Mouse (Mus musculus): Measurements from ENCODE around the gene Sys1.

The Sys1 gene

DNA sequence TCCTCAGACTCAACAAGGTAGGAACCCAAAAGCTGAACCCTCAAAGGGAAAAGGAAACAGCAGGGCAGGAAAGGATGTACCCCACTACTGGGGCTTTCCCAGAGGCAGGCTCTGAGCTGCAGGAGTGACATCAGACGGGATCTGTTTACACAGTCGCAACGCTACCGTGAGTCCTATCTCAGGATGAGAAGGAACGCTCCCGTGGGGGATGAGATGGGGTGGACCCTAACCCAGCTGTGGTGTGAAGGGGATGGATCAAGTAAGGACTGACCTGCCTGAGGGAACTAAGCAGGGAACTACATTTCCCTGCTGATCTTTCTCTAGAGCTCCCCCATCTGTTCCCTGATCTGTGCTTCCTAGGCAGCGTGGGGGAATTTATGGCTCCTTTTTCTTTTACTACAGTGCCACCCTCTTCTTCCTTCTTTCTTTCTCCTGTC lies at the start of gene Sys1:
Gene Sys1, plus strand, starts transcription at position 101 of the 437 bp plus-strand sequence.
- no peak for DNase-seq

DNA sequence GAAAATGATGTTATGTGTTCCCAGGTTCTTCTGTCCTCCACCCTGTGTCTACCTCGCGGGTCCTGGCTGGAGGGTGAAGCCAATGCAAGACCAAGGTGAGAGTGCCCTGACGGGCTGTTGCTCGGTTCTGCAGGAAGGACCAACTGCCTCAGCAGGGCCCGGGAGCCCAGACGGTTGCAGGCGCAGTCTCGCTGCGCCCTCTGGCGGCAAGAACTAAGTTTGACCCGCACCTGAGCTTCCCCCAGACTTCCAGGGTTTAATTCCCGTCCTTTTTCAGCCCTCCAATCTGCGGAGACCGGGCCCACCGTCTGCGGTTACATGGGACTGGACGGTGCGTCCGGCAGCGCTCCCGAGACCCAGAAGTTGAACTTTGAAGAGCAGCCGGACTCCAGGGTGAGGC lies 49.1 kb upstream of the Sys1 start:
- DNase-seq: peak; percentile 81 to 82

DNA sequence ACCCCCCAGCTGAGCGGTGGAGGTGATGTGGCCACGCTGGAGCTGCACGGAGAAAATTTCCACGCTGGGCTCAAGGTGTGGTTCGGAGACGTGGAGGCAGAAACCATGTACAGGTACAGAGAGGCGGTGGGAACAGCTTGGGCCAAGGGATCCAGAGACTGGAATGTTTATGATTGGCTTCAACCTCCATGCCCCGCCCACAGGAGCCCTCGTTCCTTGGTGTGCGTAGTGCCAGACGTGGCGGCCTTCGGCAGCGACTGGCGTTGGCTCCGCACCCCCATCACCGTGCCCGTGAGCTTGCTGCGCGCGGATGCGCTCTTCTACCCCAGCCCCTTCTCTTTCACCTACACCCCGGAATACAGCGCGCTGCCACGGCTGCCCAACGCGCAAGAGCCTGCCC lies 42.6 kb upstream of the Sys1 start:
- peak in 1 of 2 experiments; percentile 52 for DNase-seq

DNA sequence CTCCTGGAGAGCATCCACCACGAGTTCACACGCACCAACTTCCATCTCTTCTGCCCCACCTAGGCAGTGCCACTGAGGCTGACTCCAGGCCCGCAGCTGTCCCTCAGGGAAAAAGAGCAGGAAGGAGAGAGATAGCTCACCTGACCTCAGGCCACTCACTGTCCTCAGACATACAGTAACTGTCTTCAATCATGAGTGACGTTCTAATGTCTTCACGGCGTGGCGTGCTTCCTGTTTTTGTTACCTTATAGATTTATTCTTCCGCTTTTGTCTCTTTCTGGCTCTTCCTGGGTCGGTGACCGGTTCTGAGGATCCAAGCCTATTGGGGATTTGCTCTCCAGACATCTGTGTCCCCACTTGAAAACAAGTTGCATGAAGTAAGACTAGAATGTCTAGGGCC lies 42.2 kb upstream of the Sys1 start:
- no peak for DNase-seq

DNA sequence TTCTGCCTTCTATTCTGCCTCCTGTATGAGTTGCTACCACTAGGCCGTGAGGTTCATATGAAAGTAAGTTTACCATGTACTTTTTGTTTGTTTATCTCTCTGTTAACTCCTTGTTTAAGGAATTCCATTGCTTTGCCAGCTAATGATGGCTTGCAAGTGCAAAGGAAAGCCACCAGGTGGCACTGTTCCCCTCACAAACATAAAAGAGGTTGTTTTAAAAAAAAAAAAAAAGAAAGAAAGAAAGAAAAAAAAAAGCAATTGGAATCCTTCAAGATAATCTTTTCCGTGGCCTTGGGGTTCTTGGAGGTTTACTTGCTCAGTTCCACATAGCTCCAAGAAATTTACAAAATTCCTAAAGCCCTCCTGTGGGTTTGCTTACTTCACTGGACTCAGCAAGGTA lies 39.6 kb upstream of the Sys1 start:
- DNase-seq: peak in 1 of 2 experiments; percentile 47

DNA sequence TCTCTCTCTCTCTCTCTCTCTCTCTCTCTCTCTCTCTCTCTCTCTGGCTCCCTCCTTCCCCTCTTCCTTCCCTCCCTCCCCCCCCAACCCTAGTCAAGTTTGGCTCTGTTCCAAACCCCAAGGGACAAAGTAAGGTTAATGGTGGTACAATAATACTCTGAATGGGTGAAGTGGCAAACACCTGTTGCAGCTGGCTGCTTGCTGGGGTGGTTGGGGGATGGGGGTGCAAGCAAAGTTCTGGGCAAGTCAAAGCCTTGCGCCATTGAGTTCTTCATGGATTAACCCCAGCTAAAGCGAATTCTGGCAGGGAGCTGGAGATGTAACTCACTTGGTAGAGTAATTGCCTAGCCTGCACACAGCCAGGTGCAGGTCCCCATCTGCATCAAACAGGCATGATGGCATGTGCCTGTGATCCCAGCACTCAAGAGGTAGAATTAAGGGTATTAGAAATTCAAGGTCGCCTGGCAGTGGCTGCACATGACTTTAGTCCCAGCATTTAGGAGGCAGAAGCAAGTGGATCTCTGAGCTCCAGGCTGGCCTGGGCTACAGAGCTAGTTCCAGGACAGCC lies 38.4 kb upstream of the Sys1 start:
- DNase-seq: no peak

DNA sequence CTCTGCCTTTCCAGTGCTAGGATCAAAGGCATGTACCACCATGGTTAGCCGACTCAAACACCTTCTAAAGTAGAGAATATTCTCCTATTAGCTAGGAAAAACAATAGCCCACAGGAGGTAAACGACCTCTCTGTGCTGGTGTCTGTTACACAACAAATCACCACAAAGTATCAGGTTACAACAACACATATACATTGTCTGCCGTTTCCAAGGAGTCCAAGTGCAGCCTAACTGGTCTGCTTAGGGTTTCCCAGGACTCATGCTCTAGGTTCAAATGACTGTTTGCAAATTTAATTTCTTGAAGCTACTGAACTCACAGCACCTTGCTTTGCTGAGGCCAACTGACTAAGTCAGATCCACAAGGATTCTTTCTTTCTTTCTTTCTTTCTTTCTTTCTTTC lies 37.3 kb upstream of the Sys1 start:
- DNase-seq: no peak

DNA sequence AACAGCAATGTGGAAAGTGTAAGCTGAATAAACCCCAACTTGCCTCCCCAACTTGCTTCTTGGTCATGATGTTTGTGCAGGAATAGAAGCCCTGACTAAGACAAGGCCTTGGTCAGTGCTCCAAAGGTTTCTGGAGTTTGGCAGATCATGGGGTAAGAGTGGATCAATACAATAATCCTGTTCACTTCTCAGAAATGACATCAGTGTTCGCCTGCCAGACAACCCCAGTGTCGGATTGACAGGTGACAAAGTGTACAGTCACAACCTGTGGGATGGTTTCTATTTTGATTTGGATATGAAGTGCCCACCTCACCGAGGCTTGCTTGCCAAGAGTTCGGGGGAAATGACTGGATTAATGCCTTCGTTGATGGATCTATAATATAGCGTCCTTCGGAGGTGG lies 35.5 kb upstream of the Sys1 start:
- DNase-seq: no peak

DNA sequence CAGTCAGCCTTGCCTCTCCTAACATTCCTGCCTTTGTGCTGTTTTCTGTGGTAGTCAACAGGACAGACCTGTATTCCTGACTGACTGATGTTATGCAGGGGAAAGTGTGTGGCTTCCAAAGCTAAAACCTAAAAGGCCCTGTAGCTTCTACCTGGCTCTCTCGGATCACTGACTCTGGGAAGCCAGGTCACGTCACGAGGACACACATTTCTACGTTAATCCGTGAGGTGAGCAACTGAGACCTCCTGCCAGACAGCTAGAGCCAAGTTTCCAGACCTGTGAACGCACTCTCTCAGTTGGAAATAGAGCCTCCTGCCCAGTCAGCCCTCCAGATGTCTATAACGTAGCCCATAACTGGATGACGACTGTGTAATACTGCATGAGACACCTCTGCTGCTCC lies 34.8 kb upstream of the Sys1 start:
- DNase-seq: no peak

DNA sequence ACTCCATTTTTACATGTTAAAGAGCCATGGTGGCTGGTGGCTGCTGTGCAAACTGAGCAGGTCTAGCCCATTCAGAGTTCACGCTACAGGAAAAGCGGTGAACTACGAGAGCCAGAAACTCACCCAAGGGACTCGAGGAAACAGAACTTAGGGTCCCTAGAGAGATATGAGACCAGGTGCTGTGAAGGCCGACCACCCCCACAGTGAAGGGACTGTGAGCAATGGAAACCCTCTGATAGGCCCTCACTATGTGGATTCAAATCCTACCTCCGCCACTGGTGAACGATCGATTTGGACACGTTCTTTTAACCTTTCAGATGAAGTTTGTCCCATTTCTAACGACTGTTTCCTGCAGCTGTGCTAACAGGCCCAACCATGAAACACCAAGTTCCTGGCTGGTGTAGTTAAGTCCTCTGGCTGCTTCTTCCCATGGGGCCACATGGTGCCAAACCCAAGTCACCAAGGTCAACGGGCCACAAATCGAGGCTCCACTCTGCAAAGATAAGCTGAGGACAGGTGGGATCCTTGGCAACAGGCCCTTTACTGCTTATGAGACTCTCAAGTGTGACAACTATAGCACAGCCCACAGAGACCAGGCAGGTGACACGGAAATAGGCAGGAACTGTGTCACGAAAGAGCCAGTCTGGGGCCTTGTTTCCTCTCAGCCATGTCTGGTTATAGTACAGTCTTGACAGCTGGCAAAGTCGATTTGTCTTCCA lies 33.9 kb upstream of the Sys1 start:
- DNase-seq: no peak

DNA sequence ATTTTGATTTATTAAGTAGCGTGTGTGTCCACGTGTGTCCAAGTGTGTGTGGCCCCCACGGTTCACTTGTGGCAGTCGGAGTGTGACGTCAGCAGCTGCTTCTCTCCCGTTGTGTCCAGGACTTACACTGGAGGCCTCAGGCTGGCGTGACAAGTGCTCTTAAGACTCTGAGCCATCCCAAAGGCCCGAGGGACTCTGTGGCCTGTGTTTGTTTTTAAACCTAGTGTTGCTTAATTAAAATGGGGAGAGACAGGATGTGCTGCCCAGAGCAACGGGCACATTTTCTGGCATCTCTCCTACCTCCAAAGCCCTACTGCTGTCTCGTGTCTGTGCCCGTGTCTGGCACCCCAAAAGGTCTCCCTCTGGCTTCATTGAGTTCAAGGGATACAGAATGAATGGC lies 33.3 kb upstream of the Sys1 start:
- no peak for DNase-seq

DNA sequence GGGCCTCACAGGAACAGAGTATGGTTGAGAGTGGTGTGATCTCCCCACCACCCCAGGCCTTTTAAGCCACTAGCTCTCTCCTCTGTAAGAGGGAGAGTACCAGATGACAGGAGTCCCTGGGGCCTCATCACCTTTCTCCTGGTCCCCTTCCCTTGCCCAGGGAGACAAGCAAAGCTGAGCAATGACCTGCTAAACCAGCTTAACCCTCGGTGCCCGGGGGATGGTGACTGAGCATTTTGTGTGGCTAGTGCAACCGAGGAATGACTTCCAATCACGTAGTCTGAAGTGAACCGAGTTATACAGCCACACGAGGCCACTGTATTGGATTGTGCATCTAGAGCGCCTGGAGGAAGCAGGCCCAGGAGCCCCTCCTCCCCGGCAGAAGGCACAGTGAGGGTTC lies 32.4 kb upstream of the Sys1 start:
- DNase-seq: no peak

DNA sequence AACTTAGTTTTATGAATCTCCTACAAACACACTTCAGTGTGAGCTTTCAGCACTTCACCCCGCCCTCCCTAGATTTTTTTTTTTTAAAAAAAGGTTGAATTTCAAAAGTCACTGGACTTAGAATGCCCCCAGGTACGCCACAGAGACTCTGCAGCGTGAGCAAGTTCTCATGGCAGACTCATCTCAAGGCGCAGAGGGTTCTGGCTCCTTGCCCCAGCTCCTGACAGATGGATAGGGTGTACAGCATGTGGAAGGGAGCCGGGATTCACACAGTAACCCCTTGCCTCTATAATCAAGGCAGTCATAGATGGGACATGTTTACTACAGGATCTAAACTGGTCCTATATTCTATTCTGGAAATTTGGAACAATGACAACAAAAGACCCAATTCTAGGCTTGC lies 31.4 kb upstream of the Sys1 start:
- DNase-seq: no peak

DNA sequence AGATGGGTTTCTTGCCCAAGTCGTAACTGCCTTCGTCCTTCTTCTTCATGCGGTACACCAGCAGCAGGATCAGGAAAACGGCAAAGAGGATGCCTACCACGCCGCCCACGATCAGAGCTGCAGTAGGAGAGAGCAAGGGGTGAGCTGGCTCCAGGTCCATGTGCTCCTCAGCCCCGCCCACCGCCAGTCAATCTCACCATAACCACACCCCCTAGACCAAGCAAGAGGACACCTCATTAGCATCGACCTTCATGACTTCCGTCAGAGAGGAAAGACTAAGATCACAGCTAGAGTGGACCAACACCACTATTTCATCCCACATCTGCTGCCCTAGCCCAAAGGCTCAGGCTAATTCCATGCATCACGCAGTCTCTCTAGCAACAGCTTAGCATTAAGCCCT lies 30.6 kb upstream of the Sys1 start:
- DNase-seq: no peak

DNA sequence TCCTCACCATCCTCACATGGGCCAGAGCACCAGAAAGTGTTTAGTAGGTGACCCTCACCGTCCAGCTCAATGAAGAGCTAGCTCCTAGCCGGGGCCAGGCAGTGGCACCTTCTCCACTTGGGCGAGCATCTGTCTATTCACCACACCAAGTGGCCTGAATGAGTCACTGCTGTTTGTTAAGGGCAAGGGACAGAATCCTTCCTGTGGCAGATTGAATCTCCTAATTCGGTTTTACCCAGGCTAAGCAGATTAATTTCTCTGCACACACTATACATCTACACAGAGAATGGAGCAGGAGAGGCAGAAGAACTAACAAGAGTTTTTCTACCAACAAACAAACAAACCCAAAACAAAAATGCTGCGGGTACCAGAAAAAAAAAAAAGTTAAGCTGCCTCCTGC lies 29.8 kb upstream of the Sys1 start:
- no peak for DNase-seq

DNA sequence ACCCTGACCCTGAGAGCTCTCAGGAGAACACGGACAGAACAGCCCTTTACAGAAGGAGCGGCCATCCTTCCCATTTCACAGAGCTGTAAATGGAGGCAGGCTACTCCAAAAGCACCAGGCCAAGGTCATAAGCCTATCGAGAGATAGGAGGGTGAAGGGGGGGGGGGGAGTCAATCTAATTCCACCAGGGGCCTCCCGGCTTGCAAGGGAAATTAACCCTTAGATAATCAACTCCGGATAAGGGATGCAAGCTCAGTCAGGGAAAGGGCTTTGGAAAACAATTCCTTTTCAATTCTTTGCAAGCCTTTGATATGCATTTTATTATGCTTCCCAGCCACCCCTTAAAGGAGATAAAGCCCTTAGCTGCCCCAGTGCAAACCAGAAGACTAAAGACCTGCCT lies 28.3 kb upstream of the Sys1 start:
- DNase-seq: no peak

DNA sequence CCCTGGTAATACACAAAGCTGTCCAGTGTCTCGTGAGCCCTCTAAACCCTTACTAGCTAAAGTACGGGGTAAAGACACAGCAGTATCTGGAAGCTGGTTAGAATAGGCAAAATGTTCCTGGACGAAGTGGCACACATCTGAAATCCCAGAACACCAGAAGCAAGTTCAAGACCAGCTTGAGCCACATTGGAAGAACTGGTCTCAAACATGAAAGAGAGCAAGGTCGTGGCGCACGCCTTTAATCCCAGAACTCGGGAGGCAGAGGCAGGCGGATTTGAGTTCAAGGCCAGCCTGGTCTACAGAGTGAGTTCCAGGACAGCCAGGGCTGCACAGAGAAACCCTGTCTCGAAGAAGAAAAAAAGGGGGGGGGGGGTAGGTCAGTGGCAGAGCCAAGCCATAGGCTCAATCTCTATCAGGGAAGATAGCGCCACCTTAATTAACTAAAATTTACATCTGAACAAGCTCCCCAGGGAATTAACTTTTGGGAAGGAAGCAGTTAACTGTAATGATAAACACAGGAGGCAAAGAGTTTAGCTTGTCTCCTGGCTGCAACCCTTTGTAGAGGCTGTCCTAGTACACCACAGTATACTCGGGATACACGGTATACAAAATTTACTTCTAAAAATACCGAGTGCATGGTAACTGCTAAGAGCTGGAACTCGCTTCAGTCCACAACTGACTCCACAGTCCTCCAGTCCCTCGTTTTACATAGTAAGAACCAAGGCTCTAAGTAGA lies 26.7 kb upstream of the Sys1 start:
- DNase-seq: no peak

DNA sequence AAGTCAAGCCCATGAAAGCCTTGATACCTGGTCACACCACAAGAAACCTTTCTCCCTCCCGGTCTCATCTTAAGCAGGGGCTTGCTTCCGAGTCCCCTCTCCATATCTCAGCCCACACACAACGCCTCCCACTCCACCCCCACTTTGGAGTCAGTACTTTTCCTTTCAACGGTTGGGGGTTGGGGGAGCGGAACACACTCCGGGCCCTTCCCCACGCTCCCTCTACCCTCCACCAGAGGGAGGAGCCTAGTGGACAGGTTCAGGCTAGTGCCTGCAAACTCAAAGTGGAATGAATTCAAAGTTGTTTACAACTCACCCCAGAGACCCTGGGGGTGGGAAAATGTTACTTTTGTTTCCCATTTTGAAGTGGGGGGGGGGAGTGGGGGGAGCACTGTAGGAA lies 26.1 kb upstream of the Sys1 start:
- no peak for DNase-seq

DNA sequence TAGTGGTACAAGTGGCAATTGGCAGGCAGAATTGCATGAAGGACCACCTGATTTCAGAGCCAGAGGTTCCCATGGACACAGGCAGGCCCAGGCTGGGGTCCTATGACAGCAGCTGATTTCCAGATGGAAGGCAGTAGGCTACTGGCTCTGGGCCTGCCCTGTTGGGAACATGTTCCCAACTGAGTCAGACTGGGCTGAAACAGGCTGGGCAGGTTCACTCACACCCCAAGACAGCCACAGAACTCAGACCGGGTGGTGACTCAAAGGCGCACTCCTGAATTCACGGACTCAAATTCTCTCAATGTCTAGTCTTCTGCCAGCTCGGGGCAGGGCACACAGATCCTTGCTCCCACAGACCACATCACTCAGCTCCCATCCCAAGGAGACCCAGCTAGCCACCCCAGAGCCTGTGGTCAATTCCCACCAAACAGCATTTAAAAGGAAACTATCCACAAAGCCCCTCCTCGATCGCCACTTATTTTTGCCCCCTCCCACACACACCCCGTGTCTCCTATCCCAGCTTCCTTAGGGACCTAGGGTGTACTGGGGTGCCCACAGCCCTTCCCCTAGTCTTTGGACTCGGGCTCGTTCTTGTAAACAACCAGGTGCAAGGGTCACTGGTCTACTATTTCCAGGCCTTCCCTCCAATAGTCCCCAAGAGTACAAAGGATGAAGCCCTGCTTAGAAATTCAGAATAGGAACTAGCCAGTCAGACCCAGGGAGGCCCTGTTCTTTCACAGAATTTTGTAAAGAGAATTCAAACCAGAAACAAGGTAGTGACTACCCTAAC lies 24.9 kb upstream of the Sys1 start:
- DNase-seq: peak in 1 of 2 experiments; percentile 74

DNA sequence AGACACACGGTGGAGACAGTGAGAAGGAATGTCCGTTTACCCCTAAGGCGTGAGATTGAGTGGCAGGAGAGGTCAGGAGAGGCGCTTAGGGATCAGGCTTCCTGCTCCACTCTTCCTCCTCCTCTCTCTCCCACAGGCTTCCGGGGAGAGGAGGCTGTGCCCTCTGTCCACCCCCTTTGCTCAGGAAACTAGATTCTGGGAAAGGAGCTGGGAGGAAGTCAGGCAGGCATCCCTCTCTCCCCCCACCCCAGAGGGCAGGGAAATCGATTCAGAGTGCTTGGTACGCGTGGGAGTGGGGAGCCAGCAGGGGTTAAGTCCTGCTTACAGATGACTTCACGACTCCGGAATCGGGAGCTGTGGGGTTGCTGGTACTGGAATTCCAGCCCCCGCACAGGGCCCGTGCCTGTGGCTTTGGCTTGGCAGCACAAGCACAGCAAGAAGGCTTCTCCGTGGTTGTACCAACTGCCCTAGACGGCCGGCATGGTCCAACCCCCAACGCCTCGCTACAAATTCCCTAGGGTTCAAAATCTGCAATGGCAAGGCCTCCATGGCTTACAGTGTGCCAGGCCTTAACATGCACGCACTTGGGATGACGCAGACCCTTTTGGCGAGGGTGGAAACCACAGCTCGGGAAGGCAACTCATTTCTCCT lies 24.1 kb upstream of the Sys1 start:
- DNase-seq: peak in 1 of 2 experiments; percentile 74

DNA sequence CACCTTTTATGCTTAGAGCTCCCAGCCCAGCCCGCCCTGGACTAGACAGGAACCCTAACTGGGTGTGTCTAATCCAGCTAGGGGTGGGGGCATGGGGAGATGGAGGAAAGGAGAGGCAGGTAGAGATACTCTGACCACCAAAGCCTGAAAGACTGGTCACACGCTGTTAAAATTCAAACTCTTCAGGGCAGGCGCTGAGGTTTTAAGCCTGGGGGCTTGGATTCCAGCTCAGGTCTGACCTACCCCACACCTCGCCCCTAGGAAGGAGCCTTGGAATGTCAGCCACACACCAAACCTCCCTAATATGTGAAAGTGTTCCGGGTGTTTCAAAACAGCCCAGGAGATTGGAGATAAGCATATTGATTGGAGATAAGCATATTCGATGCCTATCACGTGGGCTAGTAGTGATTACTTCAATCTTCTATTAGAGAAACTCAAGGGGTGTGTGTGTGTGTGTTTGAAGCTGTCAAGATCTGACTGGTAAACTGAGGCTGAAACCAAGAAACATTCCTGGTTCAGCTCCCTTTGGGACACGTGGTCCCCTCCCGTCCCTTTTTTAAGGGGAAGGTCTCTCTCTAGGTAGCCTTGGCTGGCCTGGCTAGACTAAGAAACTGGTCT lies 23.4 kb upstream of the Sys1 start:
- DNase-seq: no peak

DNA sequence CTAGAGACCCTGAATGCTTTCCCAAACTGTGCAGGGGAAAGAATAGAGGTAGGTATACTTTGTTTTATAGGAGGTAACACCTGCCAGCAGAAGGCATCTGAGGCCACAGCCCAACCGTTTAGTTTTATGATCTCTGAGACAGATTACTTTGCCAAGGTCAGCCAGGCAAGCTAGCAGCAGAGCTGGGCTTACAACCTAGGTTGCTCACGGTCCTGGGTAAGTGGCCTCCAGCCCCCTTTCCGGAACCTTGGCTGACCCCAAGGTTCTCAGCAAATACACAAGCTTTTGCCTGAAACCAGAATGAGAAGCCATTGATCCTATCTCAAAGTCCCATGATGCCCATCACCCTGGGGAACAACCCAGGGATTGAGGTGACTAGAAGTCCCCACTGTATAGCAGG lies 22.1 kb upstream of the Sys1 start:
- DNase-seq: no peak
